Mouse (Mus musculus): ENCODE measurements at regions not wholly inside any gene's neighbourhood (a gene's known extent, or its start where the extent isn't known, plus 50 kb on each side); places are given as distances from the start of the nearest gene placed in this dataset.

GRCm38 (mm10) chr19:60363988-60364599 is 104.0 kb downstream of the Prlhr start:
- H3K27me3 ChIP-seq (ENCODE audit: control insufficient read depth, insufficient read depth, low read length): no peaks in the 10 kb centered on the region
- DNase-seq: no peak
- WGBS: 36% methylated on average over 4 of the region's 4 CpGs
- H3K4me3 ChIP-seq (replicated peaks; ENCODE audit: insufficient read depth, low read depth, low read length): no peak overlapping the region
- H3K27ac ChIP-seq (ENCODE audit: insufficient read depth, low read length): no peak overlapping the region
- H3K4me1 ChIP-seq (ENCODE audit: control insufficient read depth, insufficient read depth, low read length): no peaks in the 10 kb centered on the region
- TF ChIP-seq POLR2A (IDR thresholded peaks at IDR 0.05; ENCODE audit: borderline replicate concordance, insufficient read depth, low read length) (no peak), CTCF (IDR thresholded peaks at IDR 0.05; ENCODE audit: borderline replicate concordance, insufficient read depth, low read depth, low read length) (no peak)

GRCm38 (mm10) chr19:60344911-60345310 is 118.4 kb upstream of the Fam204a start:
- H3K4me3 ChIP-seq (replicated peaks; ENCODE audit: insufficient read depth, low read depth, low read length): no peak overlapping the region
- WGBS: 95% methylated on average over 12 of the region's 12 CpGs
- H3K27ac ChIP-seq (ENCODE audit: insufficient read depth, low read length): no peak overlapping the region
- H3K27me3 ChIP-seq (ENCODE audit: control insufficient read depth, insufficient read depth, low read length): no peaks in the 10 kb centered on the region
- no peaks in the 10 kb centered on the region for H3K4me1 ChIP-seq (ENCODE audit: control insufficient read depth, insufficient read depth, low read length)
- no peak for DNase-seq
- TF ChIP-seq CTCF (IDR thresholded peaks at IDR 0.05; ENCODE audit: borderline replicate concordance, insufficient read depth, low read depth, low read length): no peak
- no peak for TF ChIP-seq POLR2A (IDR thresholded peaks at IDR 0.05; ENCODE audit: borderline replicate concordance, insufficient read depth, low read length)

GRCm38 (mm10) chr19:60341485-60341884 is 115.0 kb upstream of the Fam204a start:
- WGBS: 6% methylated on average over 3 of the region's 3 CpGs
- DNase-seq: peak; percentile 16 to 20
- Histone ChIP-seq H3K27me3 (ENCODE audit: control insufficient read depth, insufficient read depth, low read length) (no peaks in the 10 kb centered on the region), H3K4me1 (ENCODE audit: control insufficient read depth, insufficient read depth, low read length) (no peaks in the 10 kb centered on the region), H3K27ac (ENCODE audit: insufficient read depth, low read length) (no peak overlapping the region), H3K4me3 (replicated peaks; ENCODE audit: insufficient read depth, low read depth, low read length) (no peak overlapping the region)
- TF ChIP-seq CTCF (IDR thresholded peaks at IDR 0.05; ENCODE audit: borderline replicate concordance, insufficient read depth, low read depth, low read length) (peak; percentile 58), POLR2A (IDR thresholded peaks at IDR 0.05; ENCODE audit: borderline replicate concordance, insufficient read depth, low read length) (no peak)

GRCm38 (mm10) chr19:60340234-60340633 is 113.7 kb upstream of the Fam204a start:
- Histone ChIP-seq H3K4me1 (ENCODE audit: control insufficient read depth, insufficient read depth, low read length) (no peaks in the 10 kb centered on the region), H3K4me3 (replicated peaks; ENCODE audit: insufficient read depth, low read depth, low read length) (no peak overlapping the region), H3K27ac (ENCODE audit: insufficient read depth, low read length) (no peak overlapping the region), H3K27me3 (ENCODE audit: control insufficient read depth, insufficient read depth, low read length) (no peaks in the 10 kb centered on the region)
- DNase-seq: no peak
- TF ChIP-seq POLR2A (IDR thresholded peaks at IDR 0.05; ENCODE audit: borderline replicate concordance, insufficient read depth, low read length) (no peak), CTCF (IDR thresholded peaks at IDR 0.05; ENCODE audit: borderline replicate concordance, insufficient read depth, low read depth, low read length) (no peak)
- WGBS: 89% methylated on average over 6 of the region's 6 CpGs

GRCm38 (mm10) chr19:60334521-60334920 is 108.0 kb upstream of the Fam204a start:
- TF ChIP-seq CTCF (IDR thresholded peaks at IDR 0.05; ENCODE audit: borderline replicate concordance, insufficient read depth, low read depth, low read length): no peak
- TF ChIP-seq POLR2A (IDR thresholded peaks at IDR 0.05; ENCODE audit: borderline replicate concordance, insufficient read depth, low read length): no peak
- no peak for DNase-seq
- H3K27me3 ChIP-seq (ENCODE audit: control insufficient read depth, insufficient read depth, low read length): no peaks in the 10 kb centered on the region
- H3K27ac ChIP-seq (ENCODE audit: insufficient read depth, low read length): no peak overlapping the region
- no peak overlapping the region for H3K4me3 ChIP-seq (replicated peaks; ENCODE audit: insufficient read depth, low read depth, low read length)
- H3K4me1 ChIP-seq (ENCODE audit: control insufficient read depth, insufficient read depth, low read length): no peaks in the 10 kb centered on the region
- WGBS: 69% methylated on average over 7 of the region's 7 CpGs

- Histone ChIP-seq H3K4me1 (ENCODE audit: control insufficient read depth, insufficient read depth, low read length) (no peaks in the 10 kb centered on the region), H3K27me3 (ENCODE audit: control insufficient read depth, insufficient read depth, low read length) (no peaks in the 10 kb centered on the region), H3K27ac (ENCODE audit: insufficient read depth, low read length) (no peak overlapping the region), H3K4me3 (replicated peaks; ENCODE audit: insufficient read depth, low read depth, low read length) (no peak overlapping the region)
- WGBS: 14% methylated on average over 3 of the region's 3 CpGs
- no peak for DNase-seq
- no peak for TF ChIP-seq CTCF (IDR thresholded peaks at IDR 0.05; ENCODE audit: borderline replicate concordance, insufficient read depth, low read depth, low read length)
- TF ChIP-seq POLR2A (IDR thresholded peaks at IDR 0.05; ENCODE audit: borderline replicate concordance, insufficient read depth, low read length): no peak
Measured at GRCm38 (mm10) chr19:60328295-60328694, 101.8 kb upstream of the Fam204a start.

GRCm38 (mm10) chr19:60325612-60326011 is 99.1 kb upstream of the Fam204a start:
- TF ChIP-seq CTCF (IDR thresholded peaks at IDR 0.05; ENCODE audit: borderline replicate concordance, insufficient read depth, low read depth, low read length) (no peak), POLR2A (IDR thresholded peaks at IDR 0.05; ENCODE audit: borderline replicate concordance, insufficient read depth, low read length) (no peak)
- H3K27me3 ChIP-seq (ENCODE audit: control insufficient read depth, insufficient read depth, low read length): no peaks in the 10 kb centered on the region
- H3K4me3 ChIP-seq (replicated peaks; ENCODE audit: insufficient read depth, low read depth, low read length): no peak overlapping the region
- DNase-seq: no peak
- H3K4me1 ChIP-seq (ENCODE audit: control insufficient read depth, insufficient read depth, low read length): no peaks in the 10 kb centered on the region
- no peak overlapping the region for H3K27ac ChIP-seq (ENCODE audit: insufficient read depth, low read length)

GRCm38 (mm10) chr19:60325112-60325511 is 98.6 kb upstream of the Fam204a start:
- H3K27me3 ChIP-seq (ENCODE audit: control insufficient read depth, insufficient read depth, low read length): no peaks in the 10 kb centered on the region
- no peaks in the 10 kb centered on the region for H3K4me1 ChIP-seq (ENCODE audit: control insufficient read depth, insufficient read depth, low read length)
- no peak overlapping the region for H3K4me3 ChIP-seq (replicated peaks; ENCODE audit: insufficient read depth, low read depth, low read length)
- DNase-seq: no peak
- TF ChIP-seq POLR2A (IDR thresholded peaks at IDR 0.05; ENCODE audit: borderline replicate concordance, insufficient read depth, low read length) (no peak), CTCF (IDR thresholded peaks at IDR 0.05; ENCODE audit: borderline replicate concordance, insufficient read depth, low read depth, low read length) (no peak)
- no peak overlapping the region for H3K27ac ChIP-seq (ENCODE audit: insufficient read depth, low read length)
- 59% methylated on average over 5 of the region's 5 CpGs for WGBS
